Mouse (Mus musculus) cerebellum, adult 2 months (tissue): Measurements from ENCODE around the gene Zfp330. TPM values are rescaled to one million over a fixed set of nuclear protein-coding genes. Genes with fewer than 3 reads are reported as not detected.

ENCODE experiments used
- DNase-seq, 2 experiments: peaks; one replicate each; pipeline ENCODE4 v3.0.0; 2021
- H3K27ac ChIP-seq: fragments of 200-500 bp; 2 replicates; pipeline ENCODE4 v1.5.1; 2012; ENCODE audit warnings: low read length, control low read depth, inconsistent platforms; ENCODE audit not compliant: insufficient read depth
- H3K27me3 ChIP-seq: fragments of 200-500 bp; 2 replicates; pipeline ENCODE4 v1.6.1; 2012; ENCODE audit warnings: inconsistent platforms, mild to moderate bottlenecking, low read length, moderate library complexity; ENCODE audit not compliant: control insufficient read depth, insufficient read depth
- H3K4me1 ChIP-seq: fragments of 200-500 bp; 2 replicates; pipeline ENCODE4 v1.6.1; 2011; ENCODE audit warnings: low read length; ENCODE audit not compliant: control insufficient read depth, insufficient read depth
- H3K4me3 ChIP-seq: fragments of 200-500 bp; replicated peaks from 2 replicates; pipeline ENCODE3; 2011; ENCODE audit warnings: mild to moderate bottlenecking, low read depth, low read length, control low read depth; ENCODE audit not compliant: insufficient read depth
- CTCF ChIP-seq: fragments of 200-500 bp; IDR thresholded peaks from 2 replicates; pipeline ENCODE4 v1.5.1; 2011; ENCODE audit warnings: low read depth, mild to moderate bottlenecking, control low read depth, low read length, moderate library complexity, borderline replicate concordance; ENCODE audit not compliant: insufficient read depth
- POLR2A ChIP-seq: fragments of 200-500 bp; IDR thresholded peaks from 2 replicates; pipeline ENCODE4 v1.6.1; 2011; ENCODE audit warnings: low read length, control low read depth, borderline replicate concordance; ENCODE audit not compliant: insufficient read depth
- WGBS: fragments of 180-500 bp; shearing (Covaris S2); methylation state at CpG from one replicate; pipeline ENCODE4 v1.1.7; 2018; 5-methylcytosine and 5-hydroxymethylcytosine counted together
- polyA plus RNA-seq: library from polyadenylated mRNA; depleted of rRNA; stranded (reverse); fragments of >200 nt; gene quantifications from 2 replicates; pipeline ENCODE4 v1.2.3, GENCODE M21; 2012; rRNA removed

Gene Zfp330
- polyA plus RNA-seq, 1 experiment, result 41.1 TPM

DNA sequence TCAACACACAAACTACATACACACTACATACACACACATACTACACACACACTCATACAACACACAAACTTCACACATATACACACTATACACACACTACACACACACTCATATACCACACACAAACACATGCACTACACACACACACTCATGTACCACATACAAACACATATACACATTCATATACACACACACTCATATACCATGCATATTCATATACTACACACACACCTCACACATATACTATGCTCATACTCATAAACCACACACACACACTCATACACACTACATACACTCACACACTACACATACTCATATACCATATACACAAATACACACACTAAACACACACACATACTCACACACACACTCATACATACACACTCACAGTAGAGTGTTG is 27.3 kb downstream of the Zfp330 start:
- no peak for TF ChIP-seq POLR2A
- no peak for TF ChIP-seq CTCF
- no peak overlapping the region for H3K4me3 ChIP-seq
- H3K4me1 ChIP-seq, result no peaks in the 10 kb centered on the region
- no peak overlapping the region for H3K27ac ChIP-seq
- DNase-seq, result no peak
- H3K27me3 ChIP-seq, result no peaks in the 10 kb centered on the region

DNA sequence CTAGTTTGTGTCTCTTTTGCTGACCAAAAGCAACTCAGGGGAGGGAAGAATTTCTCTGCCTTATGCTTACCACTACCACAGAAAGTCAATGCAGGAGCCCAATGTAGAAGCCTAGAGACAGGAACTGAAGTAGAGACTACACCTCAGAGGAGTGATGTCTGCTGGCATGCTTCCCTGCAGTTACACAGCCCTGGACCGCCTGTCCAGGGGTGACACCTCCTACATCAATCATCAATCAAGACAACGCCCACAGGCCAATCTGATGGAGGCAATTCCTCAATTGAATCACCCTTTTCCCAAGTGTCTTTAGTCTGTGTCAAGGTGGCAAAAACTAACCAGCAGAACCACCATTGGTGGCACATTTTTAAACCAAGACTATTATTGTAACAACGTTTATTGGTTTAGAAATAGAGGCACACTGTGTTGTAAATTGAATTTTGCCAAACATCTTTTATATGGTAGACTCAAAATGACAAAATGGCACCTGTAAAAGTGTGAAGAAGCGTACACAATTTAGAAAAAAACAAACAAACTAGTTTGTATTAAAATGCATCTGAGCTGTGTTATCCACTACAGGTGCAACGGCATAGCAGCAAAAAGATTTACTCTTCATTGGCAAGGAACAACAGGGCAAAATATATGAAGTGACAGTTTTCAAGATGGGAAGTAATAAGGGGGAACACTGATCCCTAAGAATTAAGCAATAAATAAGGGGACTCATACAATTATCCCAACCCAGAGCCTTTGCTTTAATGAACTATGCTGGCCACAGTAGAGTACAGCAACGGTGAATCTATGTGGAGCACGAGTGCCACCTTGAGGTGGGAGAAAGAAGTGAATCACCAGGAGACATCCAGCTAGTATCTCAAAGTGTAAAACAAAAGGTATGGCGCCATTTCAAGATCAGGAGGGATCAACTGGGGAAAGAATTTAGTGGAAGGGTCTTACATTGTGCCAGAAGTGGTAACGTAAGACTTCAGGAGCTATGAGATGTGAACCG is 29.8 kb downstream of the Zfp330 start:
- 46% methylated on average over 10 of the region's 10 CpGs for WGBS
- Histone ChIP-seq H3K4me3 (no peak overlapping the region), H3K27ac (no peak overlapping the region), H3K4me1 (no peaks in the 10 kb centered on the region), H3K27me3 (no peaks in the 10 kb centered on the region)
- TF ChIP-seq CTCF (peak; percentile 77), POLR2A (no peak)
- DNase-seq, result peak; percentile 60 to 72

Other genes starting within 250 kb of the Zfp330 start
- 11.0 and 12.5 TPM in 2 replicates for gene Rnf150, start 89.2 kb upstream of the Zfp330 start, polyA plus RNA-seq